Mouse (Mus musculus) heart, adult 2 months (tissue): ENCODE measurements around the gene Usp7.

Experiments used
- CTCF ChIP-seq: fragments of 200-600 bp; IDR thresholded peaks from 2 replicates; pipeline ENCODE4 v1.8.1; 2022; ENCODE audit warnings: antibody characterized with exemption, mild to moderate bottlenecking, moderate library complexity
- EP300 ChIP-seq: fragments of 200-500 bp; IDR thresholded peaks from 2 replicates; pipeline ENCODE4 v1.6.1; 2011; ENCODE audit warnings: low read depth, low read length, control low read depth; ENCODE audit not compliant: insufficient read depth
- POLR2A ChIP-seq: fragments of 200-500 bp; IDR thresholded peaks from 2 replicates; pipeline ENCODE4 v1.6.1; 2011; ENCODE audit warnings: mild to moderate bottlenecking, low read depth, low read length, control low read depth; ENCODE audit not compliant: insufficient read depth

DNA sequence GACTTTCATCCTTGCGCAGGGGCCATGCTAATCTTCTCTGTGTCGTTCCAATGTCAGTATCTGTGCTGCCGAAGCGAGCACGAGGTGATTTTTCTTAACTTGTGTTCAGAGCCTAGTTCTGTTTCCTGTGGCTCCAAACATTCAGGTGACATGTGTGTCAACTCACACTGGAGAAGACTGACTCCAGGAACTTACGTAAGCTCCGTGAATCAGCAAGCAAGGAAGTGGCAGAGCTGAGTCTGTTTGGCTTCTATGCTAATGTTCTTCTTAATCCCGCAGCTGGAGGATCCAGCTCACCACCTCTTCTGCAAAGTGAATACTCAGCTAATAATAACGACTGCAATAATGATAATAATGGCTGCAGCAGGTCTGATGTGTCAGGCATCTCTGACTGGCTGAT lies 25.9 kb downstream of the Usp7 start:
- TF ChIP-seq CTCF (no peak), POLR2A (no peak), EP300 (no peak)
